Mouse (Mus musculus): ENCODE measurements around the gene Olfr139.

Olfr139 gene

GRCm38 (mm10) chr11:74056451-74056850, at the start of gene Olfr139, which contains the start of gene Olfr399:
TSS of gene Olfr139 (minus strand) at chr11:74056551.
TSS of gene Olfr399 (minus strand) at chr11:74056615.
- DNase-seq (ENCODE audit: low read depth, low spot score), result no peak

DNA sequence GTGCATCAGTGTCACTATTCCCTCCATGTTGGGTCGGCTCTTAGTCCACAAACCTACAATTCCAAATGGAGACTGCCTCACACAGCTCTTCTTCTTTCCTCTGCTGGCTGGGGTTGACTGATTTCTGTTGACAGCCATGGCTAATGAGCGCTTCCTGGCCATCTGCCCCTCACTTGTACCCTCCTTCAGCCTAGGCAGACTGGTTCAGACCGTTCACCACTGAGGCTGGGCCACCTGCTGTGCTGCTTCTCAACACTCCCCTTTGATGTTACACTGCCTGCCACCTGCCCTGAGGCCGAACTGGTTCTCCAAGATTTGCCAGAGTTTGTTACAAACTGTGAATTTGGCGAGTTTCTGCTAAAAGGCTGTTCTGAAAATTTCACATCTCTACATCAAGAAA, 48.7 kb upstream of the Olfr139 start:
- no peak for DNase-seq (ENCODE audit: low read depth, low spot score)

- DNase-seq (ENCODE audit: low read depth, low spot score), result no peak
Measured at GRCm38 (mm10) chr11:74101507-74101906, 45.2 kb upstream of the Olfr139 start.

GRCm38 (mm10) chr11:74100724-74101123, 44.4 kb upstream of the Olfr139 start:
- DNase-seq (ENCODE audit: low read depth, low spot score), result peak; percentile 2

DNA sequence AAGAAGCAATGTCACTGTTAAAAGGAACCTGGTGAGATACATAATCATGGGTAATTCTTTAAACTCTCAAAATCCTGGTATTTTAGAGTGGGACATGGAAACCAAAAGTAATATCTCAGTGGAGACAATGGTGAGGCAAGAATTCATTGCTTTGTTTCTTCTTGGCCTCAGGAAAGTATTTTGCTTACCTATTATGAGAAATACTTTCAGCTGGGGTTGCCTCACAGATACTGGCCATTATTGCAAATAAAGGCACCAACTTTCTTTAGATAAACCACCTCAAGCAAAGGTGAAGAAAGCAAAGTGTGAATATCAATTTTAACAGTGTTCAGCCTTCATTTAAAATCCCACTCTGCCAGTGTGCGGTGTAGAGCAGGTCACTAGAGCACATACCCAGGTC, 13.3 kb upstream of the Olfr139 start, which contains the start of gene Zfp616:
TSS of gene Zfp616 (plus strand) at position 301 of the 400 bp plus-strand sequence.
- no peak for DNase-seq (ENCODE audit: low read depth, low spot score)

- DNase-seq (ENCODE audit: low read depth, low spot score), result no peak
Measured at GRCm38 (mm10) chr11:74051347-74051746, 5.0 kb downstream of the Olfr139 start.
